Comparison of ENCODE assay signal across 7 mouse cellular contexts in genomic region chr14:52021138-52021529, GRCm38 (mm10). TPM values are rescaled to one million over a fixed set of nuclear protein-coding genes. Genes with fewer than 3 reads are reported as not detected.
DNase-seq lines count a peak whose midpoint lies in the region; ATAC-seq and TF ChIP-seq lines count a peak whose summit lies in the region.

No protein-coding gene starts in this region.

- TF ChIP-seq CTCF in left cerebral cortex, adult 2 months (IDR thresholded peaks at IDR 0.05), result no peak

- peak overlapping the region; percentile 84; the same call in 1 of the 2 replicates for H3K4me3 ChIP-seq in left cerebral cortex, adult 2 months
- H3K4me3 ChIP-seq in forebrain, embryonic 12.5 days (replicated peaks), result peak overlapping the region; percentile 58; the same call in 1 of the 2 replicates
- H3K4me3 ChIP-seq in limb, embryonic 10.5 days, result peak overlapping the region; percentile 76
- H3K4me3 ChIP-seq in neural tube, embryonic 13.5 days, result peak overlapping the region; percentile 71

- H3K4me2 ChIP-seq in forebrain, embryonic 12.5 days, result peak overlapping the region; percentile 72
- H3K4me2 ChIP-seq in neural tube, embryonic 13.5 days, result peak overlapping the region; percentile 68

- DNase-seq in left cerebral cortex, adult 2 months (ENCODE audit: extremely low spot score in 1 of 2, low spot score in 2 of 2), result no peak
- DNase-seq in left cerebral cortex, postnatal 36 days (ENCODE audit: low spot score in 2 of 2), result no peak
- no peak for DNase-seq in limb, embryonic 10.5 days (ENCODE audit: low spot score)
- no peak for DNase-seq in natural killer cell, adult 2 months (ENCODE audit: low spot score in 2 of 2)
- DNase-seq in adrenal gland, postnatal 36 days, result no peak

- H3K4me1 ChIP-seq in forebrain, embryonic 12.5 days, result peaks cover 58% of the 10 kb centered on the region
- peaks cover 50% of the 10 kb centered on the region for H3K4me1 ChIP-seq in limb, embryonic 10.5 days
- peaks cover 48% of the 10 kb centered on the region for H3K4me1 ChIP-seq in neural tube, embryonic 13.5 days (replicated peaks)

- no peaks in the 10 kb centered on the region for H3K36me3 ChIP-seq in forebrain, embryonic 12.5 days (replicated peaks)
- H3K36me3 ChIP-seq in limb, embryonic 10.5 days, result peaks cover 11% of the 10 kb centered on the region
- no peaks in the 10 kb centered on the region for H3K36me3 ChIP-seq in neural tube, embryonic 13.5 days

- H3K9ac ChIP-seq in forebrain, embryonic 12.5 days, result no peak overlapping the region
- no peak overlapping the region for H3K9ac ChIP-seq in neural tube, embryonic 13.5 days

- H3K9me3 ChIP-seq in forebrain, embryonic 12.5 days, result no peaks in the 10 kb centered on the region
- H3K9me3 ChIP-seq in limb, embryonic 10.5 days (replicated peaks), result no peaks in the 10 kb centered on the region
- no peaks in the 10 kb centered on the region for H3K9me3 ChIP-seq in neural tube, embryonic 13.5 days

- no peak overlapping the region; the same call in 1 of the 2 replicates for H3K27ac ChIP-seq in left cerebral cortex, adult 2 months
- peak overlapping the region; percentile 99; the same call in 1 of the 2 replicates for H3K27ac ChIP-seq in forebrain, embryonic 12.5 days
- peak overlapping the region; percentile 100 for H3K27ac ChIP-seq in limb, embryonic 10.5 days
- H3K27ac ChIP-seq in neural tube, embryonic 13.5 days (replicated peaks), result peak overlapping the region; percentile 99

- no peaks in the 10 kb centered on the region for H3K27me3 ChIP-seq in forebrain, embryonic 12.5 days
- H3K27me3 ChIP-seq in limb, embryonic 10.5 days (ENCODE audit: low read depth, poor library complexity, severe bottlenecking), result no peaks in the 10 kb centered on the region
- H3K27me3 ChIP-seq in neural tube, embryonic 13.5 days, result no peaks in the 10 kb centered on the region

- 67% methylated on average over 4 of the region's 4 CpGs for WGBS in forebrain, embryonic 12.5 days
- 77% methylated on average over 4 of the region's 4 CpGs for WGBS in limb, embryonic 10.5 days
- WGBS in neural tube, embryonic 13.5 days, result 51% methylated on average over 4 of the region's 4 CpGs

- ATAC-seq in forebrain, embryonic 12.5 days (ENCODE audit: low FRiP score), result no peak
- no peak for ATAC-seq in neural tube, embryonic 13.5 days (ENCODE audit: low read depth)

- intact Hi-C loops in left cerebral cortex, adult 2 months (cut with DNase I), result loop anchor here (5.0 to 10.0 kb wide), 4 partner anchors 71 to 294 kb away; partner anchors contain the start of genes Ang4 and Mettl17
- intact Hi-C loops in left cerebral cortex, postnatal 36 days (cut with DNase I), result loop anchor here (5.0 kb wide), 2 partner anchors 89 to 119 kb away; no protein-coding TSS in a partner anchor

RNA-seq across cellular contexts. Expression of gene Zfp219, which starts 0.6 kb away (rescaled TPM):
- total RNA-seq in left cerebral cortex, adult 2 months (2021), result 10 to 100 TPM; 36.4 to 41.4 TPM
- total RNA-seq in left cerebral cortex, postnatal 36 days (2021), result 10 to 100 TPM; 30.1 to 39.7 TPM
- polyA plus RNA-seq in forebrain, embryonic 12.5 days (2016; fragmentation: Nextera tagmentation; extraction: Ambion mirVana), result 97.1 and 101 TPM in 2 replicates
- polyA plus RNA-seq in limb, embryonic 10.5 days (2016; fragmentation: Nextera tagmentation; extraction: Ambion mirVana), result 45.6 and 51.1 TPM in 2 replicates
- 32.3 and 32.5 TPM in 2 replicates for polyA plus RNA-seq in neural tube, embryonic 13.5 days (2015; fragmentation: Nextera tagmentation; extraction: Ambion mirVana)
- 10 to 100 TPM; 51.9 to 62.1 TPM for total RNA-seq in adrenal gland, postnatal 36 days (2021)

RNA-seq across cellular contexts. Expression of gene Tmem253, which starts 5.7 kb away (rescaled TPM):
- under 1 TPM in 1 of 2 experiments, not detected in 1; 0.37 TPM for total RNA-seq in left cerebral cortex, adult 2 months (2021)
- under 1 TPM in 1 of 2 experiments, not detected in 1; 0.72 TPM for total RNA-seq in left cerebral cortex, postnatal 36 days (2021)
- 1.1 TPM in 2 replicates for polyA plus RNA-seq in forebrain, embryonic 12.5 days (2016; fragmentation: Nextera tagmentation; extraction: Ambion mirVana)
- polyA plus RNA-seq in limb, embryonic 10.5 days (2016; fragmentation: Nextera tagmentation; extraction: Ambion mirVana), result 0.41 and 0.66 TPM in 2 replicates
- not detected in 2 replicates for polyA plus RNA-seq in neural tube, embryonic 13.5 days (2015; fragmentation: Nextera tagmentation; extraction: Ambion mirVana)
- total RNA-seq in adrenal gland, postnatal 36 days (2021), result 1 to 10 TPM; 1.7 to 2.5 TPM

RNA-seq across cellular contexts. Expression of gene Olfr221, which starts 21.1 kb away (rescaled TPM):
- not detected for total RNA-seq in left cerebral cortex, adult 2 months (2021)
- not detected for total RNA-seq in left cerebral cortex, postnatal 36 days (2021)
- polyA plus RNA-seq in forebrain, embryonic 12.5 days (2016; fragmentation: Nextera tagmentation; extraction: Ambion mirVana), result not detected in 2 replicates
- polyA plus RNA-seq in limb, embryonic 10.5 days (2016; fragmentation: Nextera tagmentation; extraction: Ambion mirVana), result not detected in 2 replicates
- polyA plus RNA-seq in neural tube, embryonic 13.5 days (2015; fragmentation: Nextera tagmentation; extraction: Ambion mirVana), result not detected in 2 replicates
- not detected for total RNA-seq in adrenal gland, postnatal 36 days (2021)

RNA-seq across cellular contexts. Expression of gene Arhgef40, which starts 36.6 kb away (rescaled TPM):
- total RNA-seq in left cerebral cortex, adult 2 months (2021), result 10 to 100 TPM; 28.8 to 31.1 TPM
- total RNA-seq in left cerebral cortex, postnatal 36 days (2021), result 10 to 100 TPM; 24.9 to 31.6 TPM
- 116 and 117 TPM in 2 replicates for polyA plus RNA-seq in forebrain, embryonic 12.5 days (2016; fragmentation: Nextera tagmentation; extraction: Ambion mirVana)
- 190 and 236 TPM in 2 replicates for polyA plus RNA-seq in limb, embryonic 10.5 days (2016; fragmentation: Nextera tagmentation; extraction: Ambion mirVana)
- 69.0 and 72.9 TPM in 2 replicates for polyA plus RNA-seq in neural tube, embryonic 13.5 days (2015; fragmentation: Nextera tagmentation; extraction: Ambion mirVana)
- total RNA-seq in adrenal gland, postnatal 36 days (2021), result 10 to 100 TPM; 46.6 to 51.6 TPM
